10 mouse cellular contexts compared by ENCODE assay signal in the genomic region with DNA sequence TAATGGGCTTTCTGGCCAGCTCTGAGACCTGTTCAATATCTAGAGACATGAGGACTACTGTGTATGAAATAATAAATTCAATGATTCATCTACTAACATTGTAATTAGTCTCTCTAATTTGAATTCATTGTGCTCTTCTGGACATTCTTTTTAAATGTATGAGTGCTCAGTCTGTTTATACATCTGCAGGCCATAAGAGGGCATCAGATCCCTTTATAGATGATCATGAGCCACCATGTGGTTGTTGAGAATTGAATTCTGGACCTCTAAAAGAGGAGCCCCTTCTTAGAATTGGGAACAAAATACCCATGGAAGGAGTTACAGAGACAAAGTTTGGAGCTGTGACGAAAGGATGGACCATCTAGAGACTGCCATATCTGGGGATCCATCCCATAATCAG.
A peak's percentile ranks its signal among the peaks of the same experiment; 100 is the strongest.
DNase-seq lines count a peak whose midpoint lies in the region; ATAC-seq and TF ChIP-seq lines count a peak whose summit lies in the region.
"Had no signal": no experiment of that assay in that cellular context is flagged by ENCODE, and none has a peak within 500 bp of the region (broad histone marks: within the 10 kb centered on the region; RNA-seq: fewer than 3 reads in every experiment).

No protein-coding gene starts in this region.

- no peak for ATAC-seq in forebrain, embryonic 14.5 days
- ATAC-seq in megakaryocyte, adult 5-6 weeks (ENCODE audit: poor library complexity, severe bottlenecking), result no peak

- WGBS in kidney, adult 2 months, result 48% methylated on average over 1 of the region's 1 CpGs
- 78% methylated on average over 1 of the region's 1 CpGs for WGBS in forebrain, embryonic 14.5 days

- no peaks in the 10 kb centered on the region for H3K4me1 ChIP-seq in kidney, adult 2 months (ENCODE audit: control insufficient read depth, insufficient read depth, low read length)
- H3K4me1 ChIP-seq in forebrain, embryonic 14.5 days (ENCODE audit: control insufficient read depth, insufficient read depth, low read length), result no peaks in the 10 kb centered on the region
- H3K4me1 ChIP-seq: heart, embryonic 12.5 days; lung, embryonic 15.5 days had no signal

- no peak overlapping the region for H3K4me2 ChIP-seq in forebrain, embryonic 14.5 days (ENCODE audit: low read length)
- H3K4me2 ChIP-seq: heart, embryonic 12.5 days; lung, embryonic 15.5 days had no signal

- H3K27ac ChIP-seq in kidney, adult 2 months (ENCODE audit: insufficient read depth, low read depth, low read length), result no peak overlapping the region
- no peak overlapping the region for H3K27ac ChIP-seq in forebrain, embryonic 14.5 days (ENCODE audit: low read depth, low read length)
- H3K27ac ChIP-seq: lung, embryonic 15.5 days had no signal

- DNase-seq in kidney, adult 2 months, result peak; percentile 9
- no peak for DNase-seq in kidney, adult 18-20 months
- DNase-seq in A20 (ENCODE audit: low read depth, low spot score) (peak; percentile 49), MN1 (ENCODE audit: low spot score) (peak; percentile 40)
- DNase-seq in forebrain, embryonic 14.5 days (ENCODE audit: low spot score), result peak; percentile 64
- DNase-seq in ovary, postnatal 10 days (ENCODE audit: low spot score), result no peak
- DNase-seq: kidney, adult 8-10 months had no signal

- H3K9ac ChIP-seq in forebrain, embryonic 14.5 days (ENCODE audit: low read length), result no peak overlapping the region
- H3K9ac ChIP-seq: heart, embryonic 12.5 days; lung, embryonic 15.5 days had no signal

- no peaks in the 10 kb centered on the region for H3K27me3 ChIP-seq in kidney, adult 2 months (replicated peaks; ENCODE audit: control insufficient read depth, insufficient read depth, low read length)
- no peaks in the 10 kb centered on the region for H3K27me3 ChIP-seq in forebrain, embryonic 14.5 days (replicated peaks; ENCODE audit: control insufficient read depth, insufficient read depth, low read length)
- H3K27me3 ChIP-seq: heart, embryonic 12.5 days; lung, embryonic 15.5 days had no signal

- TF ChIP-seq POLR2A in kidney, adult 2 months (IDR thresholded peaks at IDR 0.05; ENCODE audit: low read depth, low read length), result no peak

- no peaks in the 10 kb centered on the region for H3K9me3 ChIP-seq in forebrain, embryonic 14.5 days (replicated peaks; ENCODE audit: control insufficient read depth, low read length)
- H3K9me3 ChIP-seq: heart, embryonic 12.5 days; lung, embryonic 15.5 days had no signal

- no peak for TF ChIP-seq CTCF in kidney, adult 2 months (conservative IDR thresholded peaks at IDR 0.05; ENCODE audit: insufficient read depth, insufficient read length, low read depth, low read length)

- H3K4me3 ChIP-seq in kidney, adult 2 months (ENCODE audit: insufficient read depth, low read depth, low read length), result no peak overlapping the region
- no peak overlapping the region for H3K4me3 ChIP-seq in forebrain, embryonic 14.5 days (ENCODE audit: low read depth, low read length)
- H3K4me3 ChIP-seq: heart, embryonic 12.5 days; lung, embryonic 15.5 days had no signal

- H3K36me3 ChIP-seq in kidney, adult 2 months (ENCODE audit: control insufficient read depth, insufficient read depth, low read length), result no peaks in the 10 kb centered on the region
- no peaks in the 10 kb centered on the region for H3K36me3 ChIP-seq in forebrain, embryonic 14.5 days (ENCODE audit: control insufficient read depth, insufficient read depth, low read length)
- H3K36me3 ChIP-seq: heart, embryonic 12.5 days; lung, embryonic 15.5 days had no signal

Comparison
In these comparisons a context has a peak if more than half of its experiments do, and no peak if none do; other contexts are left out.
1. DNase-seq: peak in kidney, adult 2 months (single experiment), A20 (single experiment), MN1 (single experiment) and forebrain, embryonic 14.5 days (single experiment); none in kidney, adult 18-20 months (single experiment) and ovary, postnatal 10 days (single experiment).